Mouse (Mus musculus) liver, embryonic 14.5 days (tissue): ENCODE measurements around the gene Prnd.

Source experiments
- CTCF ChIP-seq: IDR thresholded peaks from 2 replicates; pipeline ENCODE4 v1.5.1; 2016; ENCODE audit warnings: antibody characterized with exemption, low read depth, control low read depth
- EP300 ChIP-seq: IDR thresholded peaks from 2 replicates; pipeline ENCODE4 v1.6.1; 2016; ENCODE audit warnings: antibody characterized with exemption, low read depth

DNA sequence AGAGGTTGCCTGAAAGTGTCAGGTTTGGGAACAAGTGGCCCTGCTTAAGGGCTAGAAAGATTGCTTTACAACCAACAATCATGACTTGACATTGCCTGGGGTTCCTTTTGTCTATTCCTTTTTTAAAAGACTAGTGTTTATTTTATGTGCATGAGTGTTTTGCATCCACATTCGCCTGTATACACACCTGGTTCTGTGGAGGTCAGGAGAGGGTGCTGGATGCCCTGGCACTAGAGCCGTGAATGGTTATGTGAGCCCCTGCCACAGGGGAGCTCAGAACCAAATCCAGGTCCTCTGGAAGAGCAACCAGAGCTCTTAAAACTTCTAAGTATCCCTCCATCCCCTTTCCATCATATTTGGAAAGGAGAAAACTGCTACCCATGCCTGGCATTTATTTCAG, 39.8 kb upstream of the Prnd start:
- TF ChIP-seq CTCF (no peak), EP300 (no peak)
